Comparison of ENCODE assay signal across 10 mouse cellular contexts in genomic region chr11:60206207-60206606, GRCm38 (mm10). TPM values are rescaled to one million over a fixed set of nuclear protein-coding genes. Genes with fewer than 3 reads are reported as not detected.
DNase-seq lines count a peak whose midpoint lies in the region; ATAC-seq and TF ChIP-seq lines count a peak whose summit lies in the region.
"Had no signal": no experiment of that assay in that cellular context is flagged by ENCODE, and none has a peak within 500 bp of the region (broad histone marks: within the 10 kb centered on the region; RNA-seq: fewer than 3 reads in every experiment).

No protein-coding gene starts in this region.

- H3K4me1 ChIP-seq in liver, adult 2 months (ENCODE audit: control insufficient read depth, insufficient read depth, low read length), result peaks cover 51% of the 10 kb centered on the region
- H3K4me1 ChIP-seq in embryonic facial prominence, embryonic 10.5 days, result peaks cover 65% of the 10 kb centered on the region
- peaks cover 75% of the 10 kb centered on the region for H3K4me1 ChIP-seq in hindbrain, embryonic 15.5 days (replicated peaks)

- peak; percentile 41 for DNase-seq in liver, adult 2 months (ENCODE audit: extremely low read depth, low read depth, low spot score)
- DNase-seq in liver, result no peak
- no peak for DNase-seq in embryonic facial prominence, embryonic 10.5 days (ENCODE audit: low spot score)
- DNase-seq in lung, postnatal 36 days, result peak; percentile 76
- DNase-seq in ovary, postnatal 36 days (ENCODE audit: low spot score), result no peak
- DNase-seq: gastrocnemius, postnatal 10 days; right cerebral cortex, adult 18-20 months; thymus, postnatal 25 days had no signal

- TF ChIP-seq POLR2A in liver, adult 2 months (IDR thresholded peaks at IDR 0.05; ENCODE audit: extremely low read depth, insufficient read depth, low read length), result no peak

- 33% methylated on average over 5 of the region's 5 CpGs for WGBS in liver, adult 2 months
- 84% methylated on average over 5 of the region's 5 CpGs for WGBS in embryonic facial prominence, embryonic 10.5 days
- WGBS in hindbrain, embryonic 15.5 days, result 62% methylated on average over 5 of the region's 5 CpGs

- no peak for TF ChIP-seq CTCF in liver, adult 2 months (IDR thresholded peaks at IDR 0.05; ENCODE audit: low read depth, low read length)

- peaks cover 9% of the 10 kb centered on the region; the same call in 1 of the 2 replicates for H3K79me2 ChIP-seq in liver, adult 2 months (ENCODE audit: control insufficient read depth, insufficient read depth, low read length)

- H3K9ac ChIP-seq in liver, adult 2 months (ENCODE audit: low read depth, low read length), result 0 out of 2 replicates have a peak overlapping the region, but pooled peaks have one; percentile 6
- H3K9ac ChIP-seq in hindbrain, embryonic 15.5 days, result no peak overlapping the region

- peaks cover 27% of the 10 kb centered on the region for H3K36me3 ChIP-seq in liver, adult 2 months (ENCODE audit: control insufficient read depth, insufficient read depth, low read length)
- H3K36me3 ChIP-seq in embryonic facial prominence, embryonic 10.5 days (replicated peaks), result peaks cover 69% of the 10 kb centered on the region
- H3K36me3 ChIP-seq in hindbrain, embryonic 15.5 days, result peaks cover 17% of the 10 kb centered on the region

- H3K27ac ChIP-seq in liver, adult 2 months (replicated peaks; ENCODE audit: insufficient read depth, low read depth, low read length), result no peak overlapping the region
- H3K27ac ChIP-seq in embryonic facial prominence, embryonic 10.5 days (replicated peaks), result peak overlapping the region; percentile 66; the same call in 1 of the 2 replicates
- peak overlapping the region; percentile 25; the same call in 1 of the 2 replicates for H3K27ac ChIP-seq in hindbrain, embryonic 15.5 days (replicated peaks)

- H3K4me2 ChIP-seq in hindbrain, embryonic 15.5 days, result no peak overlapping the region

- no peak for ATAC-seq in hindbrain, embryonic 15.5 days (ENCODE audit: low FRiP score, low read depth)
- ATAC-seq in megakaryocyte progenitor cell, adult 5-6 weeks (replicated peaks; ENCODE audit: poor library complexity), result no peak

- H3K4me3 ChIP-seq in liver, adult 2 months (ENCODE audit: insufficient read depth, low read depth, low read length), result no peak overlapping the region
- H3K4me3 ChIP-seq in embryonic facial prominence, embryonic 10.5 days, result no peak overlapping the region
- no peak overlapping the region for H3K4me3 ChIP-seq in hindbrain, embryonic 15.5 days

- no peaks in the 10 kb centered on the region for H3K9me3 ChIP-seq in embryonic facial prominence, embryonic 10.5 days
- H3K9me3 ChIP-seq in hindbrain, embryonic 15.5 days, result no peaks in the 10 kb centered on the region

- no peaks in the 10 kb centered on the region for H3K27me3 ChIP-seq in liver, adult 2 months (ENCODE audit: control insufficient read depth, insufficient read depth, low read length)
- H3K27me3 ChIP-seq in embryonic facial prominence, embryonic 10.5 days (replicated peaks; ENCODE audit: low read depth, poor library complexity, severe bottlenecking), result no peaks in the 10 kb centered on the region
- H3K27me3 ChIP-seq in hindbrain, embryonic 15.5 days, result no peaks in the 10 kb centered on the region

RNA-seq across cellular contexts. Expression of gene Srebf1, which starts 16.2 kb away (rescaled TPM):
- total RNA-seq in liver, adult 2 months (2014; rRNA removed), result 151 and 152 TPM in 2 replicates
- 477 and 580 TPM in 2 replicates for polyA plus RNA-seq in liver, adult 2 months (2012; rRNA removed)
- 50.9 and 52.1 TPM in 2 replicates for polyA plus RNA-seq in embryonic facial prominence, embryonic 10.5 days (2016; fragmentation: Nextera tagmentation; extraction: Ambion mirVana)
- 47.7 and 50.9 TPM in 2 replicates for polyA plus RNA-seq in hindbrain, embryonic 15.5 days (2015; fragmentation: Nextera tagmentation; extraction: Ambion mirVana)
- total RNA-seq in megakaryocyte progenitor cell, adult 5-6 weeks (2015), result 20.9 and 23.3 TPM in 2 replicates
- 20.6 and 29.3 TPM in 2 replicates for total RNA-seq in megakaryocyte progenitor cell, adult 5-6 weeks (2017)

Comparison
In these comparisons a context has a peak if more than half of its experiments do, and no peak if none do; other contexts are left out.
1. DNase-seq: peak in liver, adult 2 months (single experiment) and lung, postnatal 36 days (single experiment); none in liver (single experiment), embryonic facial prominence, embryonic 10.5 days (single experiment) and ovary, postnatal 36 days (single experiment).